Mouse (Mus musculus) lung, postnatal 0 days (tissue): ENCODE measurements around the gene Gm7735. TPM values are rescaled to one million over a fixed set of nuclear protein-coding genes. Genes with fewer than 3 reads are reported as not detected.
"Not testable (repeated sequence)": the region's sequence is repeated elsewhere in the genome, so short reads cannot be mapped to it uniquely, and the experiment has no call there.

ENCODE experiments used
- ATAC-seq: fragments of 200-750 bp; cut with Nextera tagmentation; 2 replicates; pipeline ENCODE4 v1.8.0; 2017; ENCODE audit warnings: moderate library complexity
- DNase-seq: peaks from one replicate; pipeline ENCODE4 v3.0.0-alpha.2; 2016; ENCODE audit warnings: low spot score
- H3K27ac ChIP-seq: fragments of 300-500 bp; sonication (generic); 2 replicates; pipeline ENCODE4 v1.5.1; 2014; ENCODE audit warnings: antibody characterized with exemption, mild to moderate bottlenecking, low read length, mixed read lengths
- H3K27me3 ChIP-seq: fragments of 300-500 bp; sonication (generic); replicated peaks from 2 replicates; pipeline ENCODE4 v1.6.1; 2014; ENCODE audit warnings: low read length, mixed read lengths; ENCODE audit not compliant: insufficient read depth
- H3K36me3 ChIP-seq: fragments of 300-500 bp; sonication (generic); 2 replicates; pipeline ENCODE4 v1.6.1; 2014; ENCODE audit warnings: low read length, mixed read lengths; ENCODE audit not compliant: insufficient read depth
- H3K4me1 ChIP-seq: fragments of 300-500 bp; sonication (generic); 2 replicates; pipeline ENCODE4 v1.6.1; 2014; ENCODE audit warnings: antibody characterized with exemption, low read depth, low read length, mixed read lengths; ENCODE audit not compliant: insufficient read depth
- H3K4me2 ChIP-seq: fragments of 300-500 bp; sonication (generic); replicated peaks from 2 replicates; pipeline ENCODE4 v1.6.1; 2014; ENCODE audit warnings: low read depth, mild to moderate bottlenecking, low read length, moderate library complexity, mixed read lengths
- H3K4me3 ChIP-seq: fragments of 300-500 bp; sonication (generic); 2 replicates; pipeline ENCODE4 v1.5.1; 2014; ENCODE audit warnings: low read depth, low read length
- H3K9ac ChIP-seq: fragments of 300-500 bp; sonication (generic); replicated peaks from 2 replicates; pipeline ENCODE4 v1.6.1; 2014; ENCODE audit warnings: low read depth, mild to moderate bottlenecking
- H3K9me3 ChIP-seq: fragments of 300-500 bp; sonication (generic); 2 replicates; pipeline ENCODE4 v1.6.1; 2016; ENCODE audit warnings: low read length, mixed read lengths
- CTCF ChIP-seq: IDR thresholded peaks from 2 replicates; pipeline ENCODE4 v1.5.1; 2016; ENCODE audit warnings: antibody characterized with exemption, mild to moderate bottlenecking
- EP300 ChIP-seq: IDR thresholded peaks from 2 replicates; pipeline ENCODE4 v1.6.1; 2016; ENCODE audit warnings: antibody characterized with exemption, mild to moderate bottlenecking, control low read depth
- WGBS: fragments of 180-500 bp; shearing (Covaris S2); extraction: QIAGEN DNeasy Blood & Tissue Kit; methylation state at CpG from one replicate; pipeline ENCODE4 v1.1.7; 2014; 5-methylcytosine and 5-hydroxymethylcytosine counted together
- polyA plus RNA-seq: library from polyadenylated mRNA; unstranded; fragments of >200 nt; fragmentation: Nextera tagmentation; extraction: Ambion mirVana; gene quantifications from 2 replicates; pipeline ENCODE4 v1.2.1, GENCODE M21; 2015

The Gm7735 gene
- not detected in 2 replicates for polyA plus RNA-seq

DNA sequence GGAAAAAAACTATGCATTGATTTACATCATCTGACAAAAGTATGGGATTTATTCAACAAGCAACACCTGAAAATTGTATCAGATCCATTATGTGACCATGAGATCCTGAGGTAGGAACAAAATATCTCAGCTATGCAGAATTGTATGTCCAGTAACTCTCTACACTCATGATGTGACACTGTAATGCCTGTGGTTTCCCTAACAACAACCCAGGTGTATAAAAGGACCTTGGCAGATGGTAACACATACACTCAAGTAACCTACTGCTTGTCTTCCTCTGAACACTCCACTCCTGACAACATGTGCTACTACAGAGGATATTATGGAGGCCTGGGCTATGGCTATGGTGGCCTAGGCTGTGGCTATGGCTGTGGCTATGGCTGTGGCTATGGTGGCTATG lies at the start of gene Gm7735:
Gm7735 (plus strand) TSS at position 301 of the 400 bp plus-strand sequence.
- not testable (repeated sequence) for H3K9ac ChIP-seq, H3K4me2 ChIP-seq, H3K9me3 ChIP-seq, H3K4me1 ChIP-seq, ATAC-seq, H3K27me3 ChIP-seq, H3K27ac ChIP-seq, H3K4me3 ChIP-seq, DNase-seq, H3K36me3 ChIP-seq

DNA sequence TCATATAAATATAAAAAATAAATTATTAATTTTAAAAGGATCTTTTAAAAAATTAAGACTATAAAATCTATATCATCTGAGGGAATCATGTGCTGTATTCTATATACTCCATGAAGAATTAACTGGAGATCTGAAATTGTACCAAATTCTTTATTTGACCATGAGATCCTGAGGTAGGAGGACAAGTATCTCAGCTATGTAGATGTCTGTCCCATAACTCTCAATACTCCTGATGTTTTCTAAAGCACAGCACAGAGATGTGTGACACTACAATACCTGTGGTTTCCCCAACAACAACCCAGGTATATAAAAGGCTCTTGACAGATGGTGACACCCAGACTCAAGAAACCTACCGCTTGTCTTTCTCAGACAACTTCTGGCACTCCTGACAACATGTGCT lies 28.7 kb upstream of the Gm7735 start, which contains the start of gene Gm6358:
Gm6358 (plus strand) TSS at position 301 of the 400 bp plus-strand sequence.
- Histone ChIP-seq H3K27me3 (no peaks in the 10 kb centered on the region), H3K4me1 (no peaks in the 10 kb centered on the region), H3K27ac (no peak within 1 kb of the TSS), H3K4me2 (no peak within 1 kb of the TSS), H3K9ac (no peak within 1 kb of the TSS), H3K4me3 (no peak within 1 kb of the TSS), H3K9me3 (no peaks in the 10 kb centered on the region), H3K36me3 (no peaks in the 10 kb centered on the region)
- ATAC-seq (no peak), DNase-seq (no peak)
- TF ChIP-seq CTCF (no peak), EP300 (no peak)
- WGBS: 90% methylated on average over 1 of the region's 1 CpGs

DNA sequence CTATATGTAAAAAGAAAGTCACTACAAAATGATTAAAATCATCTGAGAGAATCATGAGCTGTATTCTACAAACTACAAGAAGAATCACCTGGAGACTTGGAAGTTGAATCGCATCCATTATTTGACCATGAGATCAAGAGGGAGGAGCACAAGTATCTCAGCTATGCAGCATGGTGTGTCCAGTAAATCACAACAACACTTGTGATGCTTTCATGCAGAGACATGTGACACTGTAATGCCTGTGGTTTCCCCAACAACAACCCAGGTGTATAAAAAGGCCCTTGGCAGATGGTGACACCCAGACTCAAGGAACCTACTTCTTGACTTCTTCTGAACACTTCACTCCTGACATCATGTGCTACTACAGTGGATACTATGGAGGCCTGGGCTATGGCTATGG lies 18.5 kb upstream of the Gm7735 start, which contains the start of gene Gm10061:
Gm10061 (plus strand) TSS at position 301 of the 400 bp plus-strand sequence.
- WGBS: 97% methylated on average over 1 of the region's 1 CpGs
- Histone ChIP-seq H3K27me3 (no peaks in the 10 kb centered on the region), H3K36me3 (no peaks in the 10 kb centered on the region), H3K4me2 (no peak within 1 kb of the TSS), H3K4me1 (no peaks in the 10 kb centered on the region), H3K9me3 (no peaks in the 10 kb centered on the region), H3K27ac (no peak within 1 kb of the TSS), H3K4me3 (no peak within 1 kb of the TSS), H3K9ac (no peak within 1 kb of the TSS)
- DNase-seq (no peak), ATAC-seq (no peak)
- no peak for TF ChIP-seq CTCF
- no peak for TF ChIP-seq EP300

DNA sequence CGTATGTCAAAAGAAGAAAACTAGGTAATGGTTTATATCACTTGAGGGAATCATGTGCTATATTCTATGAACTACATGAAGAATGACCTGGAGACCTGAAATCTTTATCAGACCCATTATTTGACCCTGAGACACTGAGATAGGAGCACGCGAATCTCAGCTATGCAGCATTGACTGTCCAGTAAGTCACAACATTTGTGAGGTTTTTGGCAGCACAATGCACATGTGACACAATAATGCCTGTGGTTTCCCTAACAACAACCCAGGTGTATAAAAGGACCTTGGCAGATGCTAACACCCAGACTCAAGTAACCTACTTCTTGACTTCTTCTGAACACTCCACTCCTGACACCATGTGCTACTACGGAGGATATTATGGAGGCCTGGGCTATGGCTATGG lies 11.6 kb upstream of the Gm7735 start, which contains the start of gene Gm9789:
Gm9789 (plus strand) TSS at position 301 of the 400 bp plus-strand sequence.
- WGBS: 80% methylated on average over 4 of the region's 4 CpGs
- ATAC-seq: no peak
- no peak within 1 kb of the TSS for H3K4me3 ChIP-seq

DNA sequence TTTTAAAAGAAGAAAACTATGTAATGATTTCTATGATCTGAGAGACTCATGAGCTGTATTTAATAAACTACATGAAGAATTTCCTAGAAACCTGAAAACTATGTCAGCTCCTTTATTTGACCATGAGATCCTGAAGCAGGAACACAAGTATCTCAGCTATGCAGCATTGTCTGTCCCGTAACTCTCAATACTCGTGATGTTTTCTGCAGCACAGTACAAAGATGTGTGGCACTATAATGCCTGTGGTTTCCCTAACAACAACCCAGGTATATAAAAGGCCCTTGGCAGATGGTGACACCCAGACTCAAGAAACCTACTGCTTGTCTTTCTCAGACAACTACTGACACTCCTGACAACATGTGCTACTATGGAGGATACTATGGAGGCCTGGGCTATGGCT lies 5.1 kb downstream of the Gm7735 start, which contains the start of gene 1110057P08Rik:
1110057P08Rik (plus strand) TSS at position 301 of the 400 bp plus-strand sequence.
- Histone ChIP-seq H3K27ac (no peak within 1 kb of the TSS), H3K4me3 (no peak within 1 kb of the TSS), H3K9me3 (no peaks in the 10 kb centered on the region), H3K36me3 (no peaks in the 10 kb centered on the region), H3K4me2 (no peak within 1 kb of the TSS), H3K9ac (no peak within 1 kb of the TSS), H3K27me3 (no peaks in the 10 kb centered on the region), H3K4me1 (no peaks in the 10 kb centered on the region)
- WGBS: 68% methylated on average over 2 of the region's 2 CpGs
- DNase-seq: no peak
- no peak for ATAC-seq
- TF ChIP-seq CTCF (no peak), EP300 (no peak)

More for the DNA sequence above, 11.6 kb upstream of the Gm7735 start, which contains the start of gene Gm9789:
- Histone ChIP-seq H3K27ac (no peak within 1 kb of the TSS), H3K27me3 (no peaks in the 10 kb centered on the region), H3K4me2 (no peak within 1 kb of the TSS), H3K9ac (no peak within 1 kb of the TSS), H3K36me3 (no peaks in the 10 kb centered on the region), H3K4me1 (no peaks in the 10 kb centered on the region), H3K9me3 (no peaks in the 10 kb centered on the region)
- no peak for DNase-seq
- no peak for TF ChIP-seq EP300
- TF ChIP-seq CTCF: no peak

DNA sequence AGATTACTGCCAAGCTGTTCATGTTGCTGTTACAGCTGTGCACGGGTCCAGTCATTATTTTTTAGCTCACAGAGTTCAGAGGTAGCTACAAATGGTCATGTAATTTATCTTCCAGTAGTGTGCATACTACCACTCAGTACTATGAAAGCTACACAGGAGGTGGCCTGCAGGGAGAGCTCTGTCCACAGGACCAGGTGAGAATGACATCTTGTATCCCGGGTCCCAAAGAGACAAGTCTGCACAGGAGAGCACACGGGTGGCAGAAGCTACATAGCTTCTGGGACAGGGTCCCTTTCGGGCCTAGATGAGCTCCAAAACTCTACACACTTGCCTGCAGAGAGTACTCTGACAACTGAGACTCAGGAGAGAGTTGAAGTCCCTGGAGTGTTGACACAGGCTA lies 19.3 kb downstream of the Gm7735 start:
- 75% methylated on average over 4 of the region's 4 CpGs for WGBS
- Histone ChIP-seq H3K9ac (no peak overlapping the region), H3K36me3 (no peaks in the 10 kb centered on the region), H3K4me1 (no peaks in the 10 kb centered on the region), H3K4me2 (no peak overlapping the region), H3K4me3 (no peak overlapping the region), H3K27ac (no peak overlapping the region), H3K27me3 (no peaks in the 10 kb centered on the region), H3K9me3 (no peaks in the 10 kb centered on the region)
- no peak for DNase-seq
- TF ChIP-seq CTCF: no peak
- no peak for TF ChIP-seq EP300
- no peak for ATAC-seq

DNA sequence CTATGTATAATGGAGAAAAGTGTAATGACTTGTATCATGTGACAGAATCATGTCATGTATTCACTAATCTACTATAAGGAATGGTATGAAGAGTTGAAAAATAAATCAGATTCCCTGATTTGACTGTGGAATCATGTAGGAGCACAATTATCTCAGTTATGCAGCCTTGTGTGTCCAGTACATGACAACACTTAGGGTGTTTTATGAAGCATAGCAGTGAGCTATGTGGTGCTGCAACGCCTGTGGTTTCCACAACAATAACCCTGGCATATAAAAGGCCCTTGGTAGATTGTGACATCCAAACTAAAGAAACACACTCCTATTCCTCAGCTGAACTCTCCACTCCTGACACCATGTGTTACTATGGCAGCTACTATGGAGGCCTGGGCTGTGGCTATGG lies 36.3 kb downstream of the Gm7735 start, which contains the start of gene Krtap20-2:
Krtap20-2 (plus strand) TSS at position 301 of the 400 bp plus-strand sequence.
- no peak within 1 kb of the TSS for H3K27ac ChIP-seq
- H3K4me2 ChIP-seq: no peak within 1 kb of the TSS
- ATAC-seq (no peak), DNase-seq (no peak)
- no peaks in the 10 kb centered on the region for H3K4me1 ChIP-seq
- H3K27me3 ChIP-seq: no peaks in the 10 kb centered on the region
- no peak for TF ChIP-seq CTCF
- no peak for TF ChIP-seq EP300
- WGBS: 44% methylated on average over 1 of the region's 1 CpGs
- no peak within 1 kb of the TSS for H3K9ac ChIP-seq
- H3K9me3 ChIP-seq: no peaks in the 10 kb centered on the region
- H3K4me3 ChIP-seq: no peak within 1 kb of the TSS
- H3K36me3 ChIP-seq: no peaks in the 10 kb centered on the region

Other genes with a start within 250 kb of the Gm7735 start
- gene Krtap19-9b, start 237.2 kb upstream of the Gm7735 start, polyA plus RNA-seq: not detected in 2 replicates
- gene Krtap16-3, start 206.6 kb upstream of the Gm7735 start, polyA plus RNA-seq: not detected in 2 replicates
- gene Krtap22-2, start 158.7 kb upstream of the Gm7735 start, polyA plus RNA-seq: not detected in 2 replicates
- not detected in 2 replicates for gene Gm10229, start 154.2 kb upstream of the Gm7735 start, polyA plus RNA-seq
- not detected in 2 replicates for gene Krtap6-1, start 137.8 kb upstream of the Gm7735 start, polyA plus RNA-seq
- gene Gm10228, start 128.0 kb upstream of the Gm7735 start, polyA plus RNA-seq: not detected in 2 replicates
- not detected in 2 replicates for gene Krtap6-5, start 121.6 kb upstream of the Gm7735 start, polyA plus RNA-seq
- gene 1110025L11Rik, start 105.5 kb upstream of the Gm7735 start, polyA plus RNA-seq: not detected in 2 replicates
- not detected in 2 replicates for gene Krtap6-3, start 85.5 kb upstream of the Gm7735 start, polyA plus RNA-seq
- gene Gm6358, start 28.6 kb upstream of the Gm7735 start, polyA plus RNA-seq: not detected in 2 replicates
- not detected in 2 replicates for gene Gm10061, start 18.4 kb upstream of the Gm7735 start, polyA plus RNA-seq
- gene Gm9789, start 11.5 kb upstream of the Gm7735 start, polyA plus RNA-seq: not detected in 2 replicates
- gene 1110057P08Rik, start 5.2 kb downstream of the Gm7735 start, polyA plus RNA-seq: not detected in 2 replicates
- gene Krtap20-2, start 36.4 kb downstream of the Gm7735 start, polyA plus RNA-seq: not detected in 2 replicates
- not detected in 2 replicates for gene Krtap21-1, start 234.4 kb downstream of the Gm7735 start, polyA plus RNA-seq